Comparison of ENCODE assay signal across 9 mouse cellular contexts in the genomic region with DNA sequence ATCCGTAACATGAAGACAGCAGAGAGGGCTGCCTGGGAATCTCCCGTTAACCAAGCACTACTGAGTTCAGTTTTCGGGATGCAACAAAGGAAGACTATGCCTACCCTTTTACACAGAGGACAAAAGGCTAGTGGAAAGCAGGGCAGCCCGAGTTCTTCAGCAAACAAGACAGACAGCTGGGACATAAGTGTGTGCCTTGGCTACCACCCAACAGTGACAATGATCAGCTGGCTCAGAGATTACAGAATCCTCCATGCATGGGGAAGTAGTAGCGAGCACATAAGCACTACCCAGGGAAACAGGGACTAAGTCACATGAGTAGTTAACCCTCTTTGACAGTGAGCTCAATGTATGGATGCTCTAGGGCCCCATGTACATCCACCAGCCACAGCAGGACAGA.
A peak's percentile ranks its signal among the peaks of the same experiment; 100 is the strongest.
DNase-seq lines count a peak whose midpoint lies in the region; ATAC-seq lines count a peak whose summit lies in the region.
"Had no signal": no experiment of that assay in that cellular context is flagged by ENCODE, and none has a peak within 500 bp of the region (broad histone marks: within the 10 kb centered on the region; RNA-seq: fewer than 3 reads in every experiment).

No protein-coding gene starts in this region.

- no peak overlapping the region for H3K4me2 ChIP-seq in kidney, embryonic 16.5 days (replicated peaks; ENCODE audit: low read depth, low read length)
- H3K4me2 ChIP-seq in intestine, embryonic 16.5 days (ENCODE audit: low read depth, low read length) = no peak overlapping the region
- H3K4me2 ChIP-seq: heart, embryonic 15.5 days had no signal

- no peaks in the 10 kb centered on the region for H3K9me3 ChIP-seq in kidney, embryonic 16.5 days (ENCODE audit: low read length)
- no peaks in the 10 kb centered on the region for H3K9me3 ChIP-seq in intestine, embryonic 16.5 days (ENCODE audit: control insufficient read depth, low read length)
- H3K9me3 ChIP-seq: heart, embryonic 15.5 days had no signal

- no peak overlapping the region for H3K9ac ChIP-seq in kidney, embryonic 16.5 days (replicated peaks; ENCODE audit: low read length)
- no peak overlapping the region for H3K9ac ChIP-seq in intestine, embryonic 16.5 days (ENCODE audit: low read depth, low read length)
- H3K9ac ChIP-seq: heart, embryonic 15.5 days had no signal

- 0 out of 2 replicates have a peak, but pooled peaks cover 18% of the 10 kb centered on the region for H3K36me3 ChIP-seq in kidney, embryonic 16.5 days (ENCODE audit: insufficient read depth, low read length)
- H3K36me3 ChIP-seq in intestine, embryonic 16.5 days (ENCODE audit: control insufficient read depth, insufficient read depth, low read length) = 0 out of 2 replicates have a peak, but pooled peaks cover 6% of the 10 kb centered on the region

- no peaks in the 10 kb centered on the region for H3K27me3 ChIP-seq in kidney, embryonic 16.5 days (ENCODE audit: insufficient read depth, low read length)
- H3K27me3 ChIP-seq in intestine, embryonic 16.5 days (replicated peaks; ENCODE audit: control insufficient read depth, insufficient read depth, low read length) = no peaks in the 10 kb centered on the region
- H3K27me3 ChIP-seq: heart, embryonic 15.5 days had no signal

- H3K27ac ChIP-seq in kidney, embryonic 16.5 days (ENCODE audit: low read length) = no peak overlapping the region
- H3K27ac ChIP-seq in intestine, embryonic 16.5 days (ENCODE audit: low read length) = no peak overlapping the region

- H3K4me1 ChIP-seq in kidney, embryonic 16.5 days (ENCODE audit: insufficient read depth, low read length) = no peaks in the 10 kb centered on the region
- H3K4me1 ChIP-seq in intestine, embryonic 16.5 days (ENCODE audit: control insufficient read depth, insufficient read depth, low read length) = no peaks in the 10 kb centered on the region

- WGBS in kidney, embryonic 16.5 days = 72% methylated on average over 5 of the region's 5 CpGs
- 60% methylated on average over 5 of the region's 5 CpGs for WGBS in intestine, embryonic 16.5 days

- H3K4me3 ChIP-seq in kidney, embryonic 16.5 days (ENCODE audit: low read length) = no peak overlapping the region
- no peak overlapping the region for H3K4me3 ChIP-seq in intestine, embryonic 16.5 days (ENCODE audit: low read length)
- H3K4me3 ChIP-seq: heart, embryonic 15.5 days had no signal

- ATAC-seq in kidney, embryonic 16.5 days (ENCODE audit: low FRiP score, low TSS enrichment) = no peak
- peak; percentile 23; the same call in 1 of the 2 replicates for ATAC-seq in intestine, embryonic 16.5 days
- ATAC-seq in activated CD4-positive, CD25-positive, alpha-beta regulatory T cell, adult 4 months = no peak

- peak; percentile 17 for DNase-seq in kidney, adult 9 months
- DNase-seq in brain, embryonic 18.5 days (ENCODE audit: low read depth, low spot score) = peak; percentile 28
- peak; percentile 42 to 64 for DNase-seq in lung, postnatal 4 days
- no peak for DNase-seq in heart, adult 8-10 months (ENCODE audit: low spot score)
- no peak for DNase-seq in spleen, adult 18-20 months

Comparison
In these comparisons a context has a peak if more than half of its experiments do, and no peak if none do; other contexts are left out.
1. DNase-seq: peak in kidney, adult 9 months (single experiment), brain, embryonic 18.5 days (single experiment) and lung, postnatal 4 days (2 of 2); none in heart, adult 8-10 months (single experiment) and spleen, adult 18-20 months (0 of 2).